Mouse (Mus musculus): Measurements from ENCODE around the gene Sntb2. TPM values are rescaled to one million over a fixed set of nuclear protein-coding genes. Genes with fewer than 3 reads are reported as not detected.

The Sntb2 gene
- 16.6 and 21.5 TPM in 2 replicates for polyA plus RNA-seq (2015; fragmentation: Nextera tagmentation; extraction: Ambion mirVana)

DNA sequence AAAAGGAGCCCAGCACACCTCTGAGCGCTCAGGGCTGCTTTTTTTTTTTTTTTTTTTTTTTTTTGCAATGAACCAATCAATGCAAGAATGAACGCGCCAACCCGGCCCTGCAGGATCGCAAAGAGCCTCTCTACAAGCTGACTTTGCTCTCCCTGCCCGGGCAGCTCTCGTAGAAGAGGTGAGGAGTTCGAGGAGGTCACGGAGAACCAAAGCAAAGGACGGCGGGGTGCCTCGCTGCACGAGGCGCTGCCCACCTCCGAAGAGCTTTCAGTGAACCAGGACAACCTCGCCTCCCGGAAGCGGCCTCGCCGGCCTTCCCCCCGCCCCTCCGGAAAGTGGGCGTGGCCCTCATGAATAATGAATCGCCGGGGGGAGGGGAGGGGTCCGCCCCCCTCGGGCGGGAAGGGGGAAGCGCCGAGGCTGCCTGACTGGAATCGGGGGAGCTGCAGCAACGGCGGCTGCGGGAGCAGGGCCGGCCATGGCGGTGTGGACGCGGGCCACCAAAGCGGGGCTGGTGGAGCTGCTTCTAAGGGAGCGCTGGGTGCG is at the start of gene Sntb2:
Gene Sntb2, plus strand, starts transcription at position 427 of the 546 bp plus-strand sequence.

DNA sequence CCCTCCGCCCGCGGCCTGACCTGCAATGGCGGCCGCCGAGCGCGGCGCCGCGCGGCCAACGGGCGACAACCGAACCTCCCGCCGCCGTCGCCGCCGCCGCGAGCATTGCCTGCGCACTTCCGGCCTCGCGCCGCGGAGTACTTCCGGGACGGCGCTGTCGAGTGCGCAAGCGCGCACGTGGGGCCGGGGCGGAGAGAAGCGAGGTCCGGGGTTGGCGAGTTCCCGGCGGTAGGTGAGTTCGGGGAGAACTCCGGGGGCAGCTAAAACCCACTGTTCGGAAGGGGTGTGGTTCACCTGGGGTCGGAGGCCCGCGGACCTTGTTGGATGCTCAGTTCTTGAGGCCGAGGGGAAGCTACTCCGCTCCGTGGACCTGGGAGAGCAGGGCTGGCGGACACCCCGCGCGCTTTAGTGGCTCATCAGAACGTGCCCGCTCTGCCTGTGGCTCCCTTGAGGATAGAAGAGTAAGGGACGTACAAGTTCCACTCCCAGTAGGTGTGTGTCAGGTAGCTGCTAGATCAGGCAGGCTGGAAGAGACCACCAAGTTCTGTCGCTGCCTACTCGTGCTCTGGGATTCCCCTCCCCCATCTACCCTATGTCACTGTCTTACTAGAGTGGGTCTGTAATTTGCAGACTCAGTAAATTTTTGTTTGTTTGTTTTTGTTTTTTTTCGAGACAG is 41.9 kb upstream of the Sntb2 start, which contains the start of gene Utp4:
Gene Utp4, plus strand, starts transcription at position 156 of the 676 bp plus-strand sequence.

DNA sequence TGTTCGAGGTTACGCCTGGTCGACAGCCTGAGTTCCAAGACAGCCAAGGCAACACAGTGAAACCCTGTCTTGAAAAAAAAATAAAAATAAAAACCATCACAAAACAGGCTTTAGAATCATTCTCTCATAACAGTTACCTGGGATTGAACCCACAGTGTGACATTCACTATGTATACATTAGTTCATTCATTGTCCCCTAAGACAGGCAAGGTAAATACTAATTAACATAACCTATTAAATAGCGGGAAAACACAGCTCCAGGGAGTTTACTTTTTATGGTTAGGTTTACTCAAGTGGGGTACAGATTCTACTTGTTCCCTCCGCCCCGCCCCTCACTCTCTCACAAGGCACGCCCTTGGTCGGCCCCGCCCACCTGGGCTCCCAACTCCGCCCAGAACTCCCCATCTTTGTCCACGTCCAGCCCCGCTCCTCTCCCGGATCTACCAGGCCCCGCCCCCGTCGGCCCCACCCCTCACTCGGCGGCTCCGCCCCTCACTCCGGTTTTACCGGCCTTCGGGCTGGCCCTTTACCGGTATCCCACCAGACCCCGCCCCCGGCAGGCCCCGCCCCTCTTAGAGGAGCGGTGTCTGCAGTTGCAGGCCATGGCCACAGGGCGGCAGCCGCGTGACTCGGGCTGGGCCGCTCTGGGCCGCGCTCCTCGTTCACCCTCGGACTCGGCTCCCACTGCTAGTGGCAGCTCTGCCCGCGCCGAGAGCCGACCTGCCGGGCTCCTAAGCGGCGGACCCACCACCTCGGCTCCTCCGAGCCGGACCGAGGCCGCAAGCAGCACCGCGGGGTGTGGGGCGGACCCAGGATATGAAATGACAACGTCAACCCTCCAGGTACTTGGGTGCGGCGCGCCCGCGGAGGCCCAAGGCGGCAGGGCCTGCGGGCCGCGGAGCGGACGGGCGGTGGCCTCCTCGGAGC is 95.4 kb downstream of the Sntb2 start, which contains the start of gene Vps4a:
Gene Vps4a, plus strand, starts transcription at position 573 of the 927 bp plus-strand sequence.

DNA sequence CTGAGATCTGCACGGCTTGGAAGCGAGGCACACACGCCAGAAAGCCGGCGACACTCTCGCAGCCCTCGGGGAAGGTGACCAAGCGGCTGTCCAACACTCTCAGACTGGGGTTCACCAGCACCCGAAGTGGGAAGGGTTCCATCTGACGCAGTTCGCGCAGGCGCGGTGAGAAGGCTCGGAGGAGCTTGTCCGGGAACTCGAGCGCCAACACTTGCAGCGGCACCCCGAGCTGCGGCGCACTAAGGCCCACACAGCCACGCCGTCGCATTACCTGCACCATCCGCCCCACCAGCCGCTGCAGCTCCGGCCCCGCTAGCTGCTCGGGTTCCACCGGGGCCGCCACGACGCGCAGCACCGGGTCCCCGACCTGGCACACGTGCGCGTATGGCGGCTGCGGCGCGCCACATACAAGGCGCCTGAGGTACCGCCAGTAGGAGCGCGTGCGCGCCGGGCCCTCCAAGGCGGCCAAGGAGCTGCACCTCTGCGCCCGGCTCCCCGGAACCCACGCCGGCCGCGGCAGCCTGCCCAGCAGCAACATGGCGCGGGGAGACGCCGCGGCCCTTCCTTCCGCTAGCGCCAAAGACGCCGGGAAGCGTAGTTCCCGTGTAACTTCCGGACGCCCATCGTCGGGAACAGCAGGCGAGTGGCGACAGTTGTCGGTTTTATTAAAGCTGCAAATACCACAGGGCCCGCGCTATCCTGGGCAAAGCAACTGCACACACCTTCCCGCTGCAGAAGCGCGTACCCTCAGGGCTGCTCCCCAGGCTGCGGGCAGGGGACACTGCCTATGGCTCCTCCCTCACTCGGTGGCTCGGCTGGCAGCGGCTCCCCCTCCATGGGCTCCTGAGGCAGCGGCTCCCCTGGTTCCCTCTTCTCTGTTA is 112.8 kb downstream of the Sntb2 start, which contains the start of gene Pdf:
Gene Pdf, minus strand, starts transcription at position 554 of the 881 bp plus-strand sequence.

DNA sequence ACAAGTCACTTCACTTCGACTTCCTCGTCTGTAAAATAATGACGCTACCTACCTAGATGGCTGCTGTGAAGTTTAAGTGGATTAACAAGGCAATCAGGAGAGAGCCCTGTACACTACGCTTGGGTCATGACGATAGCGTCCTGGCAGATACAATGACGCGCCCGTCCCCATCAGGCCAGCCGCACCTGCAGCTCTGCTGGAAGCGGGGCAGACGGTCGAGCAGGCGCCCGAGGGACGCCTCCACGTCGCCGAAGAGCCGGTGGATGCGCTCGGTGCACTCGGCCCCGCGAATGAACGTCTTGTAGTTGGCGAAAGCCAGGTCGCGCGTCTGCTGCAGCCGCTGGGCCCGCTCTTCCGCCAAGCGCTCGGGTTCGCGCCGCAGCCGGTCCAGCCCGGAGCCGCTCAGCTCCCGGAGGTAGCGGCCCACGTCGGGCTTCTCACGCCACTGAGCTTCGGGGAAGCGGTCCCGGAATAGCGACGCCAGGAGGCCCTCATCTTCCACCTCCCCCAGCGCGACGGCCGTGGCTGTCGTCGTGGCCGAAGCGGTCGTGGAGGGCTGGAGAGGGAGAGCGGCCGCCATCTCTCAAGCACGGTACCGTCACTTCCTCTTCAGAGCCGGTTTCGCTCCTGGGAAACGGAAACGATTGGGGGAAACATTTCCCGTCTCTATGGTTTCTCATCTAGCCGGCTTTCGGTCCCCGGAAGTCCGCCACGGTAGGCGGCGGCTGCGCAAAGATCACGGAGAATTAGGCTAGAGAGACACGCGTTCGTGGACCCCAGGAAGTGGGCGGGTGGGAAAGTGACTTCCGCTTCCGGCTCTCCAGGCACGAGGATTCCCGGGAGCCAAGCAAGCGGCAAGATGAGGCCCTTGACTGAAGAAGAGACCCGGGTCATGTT is 120.8 kb downstream of the Sntb2 start, which contains the start of the genes Cog8 and Nip7:
Gene Cog8, minus strand, starts transcription at position 614 of the 897 bp plus-strand sequence.
Gene Nip7, plus strand, starts transcription at position 802 of the 897 bp plus-strand sequence.

DNA sequence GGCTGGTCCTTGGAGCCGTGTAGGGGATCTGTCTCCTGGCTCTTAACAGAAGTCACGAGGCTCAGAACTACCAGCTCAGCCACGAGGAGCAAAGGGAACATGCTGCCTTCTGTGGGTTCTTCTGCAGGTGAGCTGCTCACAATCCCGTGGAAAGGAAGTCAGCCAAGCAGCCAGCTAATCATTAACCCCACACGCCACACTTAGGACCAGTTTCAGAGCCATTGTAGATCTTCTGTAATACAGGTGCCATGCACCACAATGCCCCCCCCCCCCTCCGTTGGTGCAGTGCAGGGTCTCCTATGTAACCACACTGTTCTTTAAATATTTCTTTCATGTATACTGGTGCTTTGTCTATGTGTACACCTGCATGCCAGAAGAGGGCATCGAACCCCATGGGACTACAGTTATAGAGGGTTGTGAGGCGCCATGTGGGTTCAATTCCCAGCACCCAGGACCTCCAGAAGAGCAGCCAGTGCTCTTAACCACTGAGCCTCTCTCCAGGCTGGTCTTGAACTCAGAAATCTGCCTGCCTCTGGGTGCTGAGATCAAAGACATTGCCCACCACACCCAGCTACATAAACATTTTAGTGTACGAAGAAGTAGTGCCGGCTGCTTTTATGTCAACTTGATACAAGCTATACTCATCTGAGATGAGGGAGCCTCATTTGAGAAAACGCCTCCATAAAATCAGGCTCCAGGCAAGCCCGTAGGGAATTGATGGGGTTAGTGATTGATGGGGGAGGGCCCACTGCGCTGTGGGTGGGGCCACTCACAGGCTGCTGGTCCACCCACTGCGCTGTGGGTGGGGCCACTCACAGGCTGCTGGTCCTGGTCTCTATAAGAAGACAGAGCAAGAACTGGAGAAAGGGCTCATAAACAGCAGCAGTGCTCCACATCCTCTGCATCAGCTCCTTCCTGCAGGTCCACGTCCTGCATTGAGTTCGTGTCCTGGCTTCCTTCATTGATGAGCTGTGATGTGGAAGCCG is 130.3 kb downstream of the Sntb2 start, which contains the start of gene Tmed6:
Gene Tmed6, minus strand, starts transcription at position 134 of the 986 bp plus-strand sequence.

Other genes with a start within 250 kb of the Sntb2 start
- gene Has3, start 65.5 kb upstream of the Sntb2 start, polyA plus RNA-seq (2015; fragmentation: Nextera tagmentation; extraction: Ambion mirVana): 0.04 TPM in 1 of 2 replicates, not detected in the other
- gene Utp4, start 42.1 kb upstream of the Sntb2 start, polyA plus RNA-seq (2015; fragmentation: Nextera tagmentation; extraction: Ambion mirVana): 20.6 and 33.5 TPM in 2 replicates
- gene Vps4a, start 95.5 kb downstream of the Sntb2 start, polyA plus RNA-seq (2015; fragmentation: Nextera tagmentation; extraction: Ambion mirVana): 54.1 and 65.3 TPM in 2 replicates
- 36.7 and 47.2 TPM in 2 replicates for gene Pdf, start 112.9 kb downstream of the Sntb2 start, polyA plus RNA-seq (2015; fragmentation: Nextera tagmentation; extraction: Ambion mirVana)
- gene Cog8, start 120.9 kb downstream of the Sntb2 start, polyA plus RNA-seq (2015; fragmentation: Nextera tagmentation; extraction: Ambion mirVana): 26.9 and 38.4 TPM in 2 replicates
- 89.6 and 137 TPM in 2 replicates for gene Nip7, start 121.1 kb downstream of the Sntb2 start, polyA plus RNA-seq (2015; fragmentation: Nextera tagmentation; extraction: Ambion mirVana)
- gene Tmed6, start 129.9 kb downstream of the Sntb2 start, polyA plus RNA-seq (2015; fragmentation: Nextera tagmentation; extraction: Ambion mirVana): 0.58 and 1.5 TPM in 2 replicates
- gene Terf2, start 160.8 kb downstream of the Sntb2 start, polyA plus RNA-seq (2015; fragmentation: Nextera tagmentation; extraction: Ambion mirVana): 10.5 and 15.8 TPM in 2 replicates
- gene Cyb5b, start 214.9 kb downstream of the Sntb2 start, polyA plus RNA-seq (2015; fragmentation: Nextera tagmentation; extraction: Ambion mirVana): 76.9 and 162 TPM in 2 replicates